In the genomic region with DNA sequence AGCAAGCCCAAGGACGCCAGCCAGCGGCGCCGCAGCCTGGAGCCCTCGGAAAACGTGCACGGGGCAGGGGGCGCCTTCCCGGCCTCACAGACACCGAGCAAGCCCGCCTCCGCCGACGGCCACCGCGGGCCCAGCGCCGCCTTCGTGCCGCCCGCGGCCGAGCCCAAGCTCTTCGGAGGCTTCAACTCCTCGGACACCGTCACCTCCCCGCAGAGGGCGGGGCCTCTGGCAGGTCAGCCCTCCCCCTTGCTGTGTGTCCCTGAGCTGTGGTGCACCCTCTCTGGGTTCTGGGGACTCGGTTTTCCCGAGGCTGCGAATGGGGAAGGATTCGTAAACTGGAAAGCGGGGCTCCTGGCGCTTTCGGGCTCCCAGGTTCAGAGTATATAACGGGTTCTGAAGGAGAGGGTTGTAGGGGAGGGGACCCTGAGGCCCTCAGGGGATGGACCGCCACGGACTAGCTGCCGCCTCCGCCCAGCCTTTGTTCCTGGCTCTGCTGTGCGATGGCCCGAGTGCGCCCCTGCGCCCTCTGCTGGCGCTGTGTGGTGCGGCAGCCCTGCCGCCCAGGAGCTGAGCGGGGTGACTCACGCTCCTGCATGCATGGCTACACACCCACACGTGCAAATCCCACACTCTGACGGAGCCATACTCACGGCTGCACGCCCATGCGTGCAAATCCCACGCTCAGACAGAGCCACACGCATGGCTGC, we compare ENCODE assay signal across 8 mouse cellular contexts. TPM values are rescaled to one million over a fixed set of nuclear protein-coding genes. Genes with fewer than 3 reads are reported as not detected.
DNase-seq lines count a peak whose midpoint lies in the region; ATAC-seq lines count a peak whose summit lies in the region.

No protein-coding gene starts in this region.

- no peaks in the 10 kb centered on the region for H3K9me3 ChIP-seq in hindbrain, embryonic 16.5 days (ENCODE audit: control insufficient read depth, low read length)

- peak; percentile 88 for ATAC-seq in hindbrain, embryonic 16.5 days

- DNase-seq in WW6 (ENCODE audit: low read depth, low spot score), result peak; percentile 83
- DNase-seq in cerebellum, postnatal 4 days (ENCODE audit: low spot score in 2 of 2), result peak; percentile 96 to 97
- peak; percentile 88 for DNase-seq in gastrocnemius, adult 18-20 months (ENCODE audit: low spot score)
- DNase-seq in left cerebral cortex, adult 11 months (ENCODE audit: low spot score), result peak; percentile 95
- peak; percentile 94 for DNase-seq in lung, postnatal 36 days
- DNase-seq in retina, embryonic 14.5 days (ENCODE audit: low spot score), result peak; percentile 96
- peak; percentile 86 to 89 for DNase-seq in thymus, postnatal 36 days

- peak overlapping the region; percentile 48 for H3K4me2 ChIP-seq in hindbrain, embryonic 16.5 days (ENCODE audit: low read length)

- H3K4me3 ChIP-seq in hindbrain, embryonic 16.5 days (ENCODE audit: low read length), result peak overlapping the region; percentile 20

- no peaks in the 10 kb centered on the region for H3K27me3 ChIP-seq in hindbrain, embryonic 16.5 days (replicated peaks; ENCODE audit: control insufficient read depth, insufficient read depth, low read length)

- H3K9ac ChIP-seq in hindbrain, embryonic 16.5 days (ENCODE audit: low read depth, low read length), result peak overlapping the region; percentile 62

- H3K27ac ChIP-seq in hindbrain, embryonic 16.5 days (ENCODE audit: low read depth, low read length), result peak overlapping the region; percentile 40

- H3K4me1 ChIP-seq in hindbrain, embryonic 16.5 days (ENCODE audit: control insufficient read depth, insufficient read depth, low read depth, low read length), result peaks cover 29% of the 10 kb centered on the region

- H3K36me3 ChIP-seq in hindbrain, embryonic 16.5 days (ENCODE audit: control insufficient read depth, insufficient read depth, low read length), result no peaks in the 10 kb centered on the region

- WGBS in hindbrain, embryonic 16.5 days, result 1% methylated on average over 46 of the region's 56 CpGs

RNA-seq across cellular contexts. Expression of a gene that starts 39.0 kb away (rescaled TPM):
- 1 to 10 TPM; 2.8 to 3.0 TPM for total RNA-seq in gastrocnemius, adult 18-20 months (2021)
- polyA plus RNA-seq in hindbrain, embryonic 16.5 days (2015; fragmentation: Nextera tagmentation; extraction: Ambion mirVana), result 26.5 and 29.9 TPM in 2 replicates

Comparison
In these comparisons a context has a peak if more than half of its experiments do, and no peak if none do; other contexts are left out.
1. Peak in every context shown above with its lines: DNase-seq, ATAC-seq, H3K4me3 ChIP-seq and H3K27ac ChIP-seq.